Comparison of ENCODE assay signal across 8 mouse cellular contexts in the genomic region with DNA sequence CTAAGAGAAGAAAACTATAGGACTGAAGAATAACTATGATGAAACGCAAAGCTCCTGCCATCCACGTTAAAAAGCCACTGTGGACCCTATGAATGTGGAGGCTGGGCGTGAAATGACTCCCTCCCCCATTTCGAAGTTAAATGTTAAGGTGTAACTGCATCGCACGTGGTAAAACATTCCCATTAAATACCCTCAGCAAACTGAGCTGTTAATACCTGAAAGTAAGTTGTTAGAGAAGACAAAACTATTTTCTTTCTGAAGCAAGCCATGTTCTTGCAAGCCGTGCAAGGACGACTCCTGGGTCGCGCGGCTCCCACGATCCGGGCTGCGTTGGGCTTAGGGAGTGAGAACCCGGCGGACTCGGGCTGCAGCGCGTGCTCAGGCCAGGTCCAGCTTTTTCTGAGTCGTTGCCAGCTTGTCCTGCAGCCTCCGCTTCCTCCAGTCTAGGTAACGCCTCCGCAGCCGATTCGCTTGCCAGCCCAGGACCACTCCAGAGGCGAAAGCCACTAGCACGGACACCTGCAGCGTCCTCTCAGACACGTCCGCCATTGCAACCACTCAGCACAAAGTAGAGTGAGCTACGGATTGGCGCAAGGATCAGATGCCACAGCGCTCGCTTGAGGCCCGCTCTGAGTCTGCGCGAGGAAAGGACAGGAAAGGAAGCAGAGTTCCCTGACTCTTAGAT. TPM values are rescaled to one million over a fixed set of nuclear protein-coding genes. Genes with fewer than 3 reads are reported as not detected.
DNase-seq lines count a peak whose midpoint lies in the region; ATAC-seq lines count a peak whose summit lies in the region.

Gene Mtln (minus strand): TSS at position 570 of the 685 bp plus-strand sequence.

- H3K4me3 ChIP-seq in forebrain, embryonic 14.5 days (ENCODE audit: low read depth, low read length) = peak within 1 kb of the TSS; percentile 66
- peak within 1 kb of the TSS; percentile 85 for H3K4me3 ChIP-seq in neural tube, embryonic 15.5 days (replicated peaks)

- H3K36me3 ChIP-seq in forebrain, embryonic 14.5 days (ENCODE audit: control insufficient read depth, insufficient read depth, low read length) = no peaks in the 10 kb centered on the region
- H3K36me3 ChIP-seq in neural tube, embryonic 15.5 days = no peaks in the 10 kb centered on the region

- 2% methylated on average over 37 of the region's 37 CpGs for WGBS in forebrain, embryonic 14.5 days
- 4% methylated on average over 37 of the region's 37 CpGs for WGBS in neural tube, embryonic 15.5 days

- peak within 1 kb of the TSS; percentile 76; the same call in 1 of the 2 replicates for H3K27ac ChIP-seq in forebrain, embryonic 14.5 days (ENCODE audit: low read depth, low read length)
- H3K27ac ChIP-seq in neural tube, embryonic 15.5 days (replicated peaks) = peak within 1 kb of the TSS; percentile 91

- H3K4me2 ChIP-seq in forebrain, embryonic 14.5 days (ENCODE audit: low read length) = peak within 1 kb of the TSS; percentile 63
- H3K4me2 ChIP-seq in neural tube, embryonic 15.5 days = peak within 1 kb of the TSS; percentile 62

- DNase-seq in ES-CJ7 (ENCODE audit: low read depth, low spot score) = peak; percentile 94
- peak; percentile 83 for DNase-seq in cerebellum, adult 11 months
- DNase-seq in forebrain, embryonic 14.5 days (ENCODE audit: low spot score) = peak; percentile 95
- DNase-seq in heart, postnatal 14 days = peak; percentile 82 to 86
- peak; percentile 88 for DNase-seq in layer of hippocampus, adult 11-12 months (ENCODE audit: low spot score)
- DNase-seq in lung, adult 18-20 months = peak; percentile 89 to 90
- peak; percentile 89 for DNase-seq in testis, postnatal 14 days (ENCODE audit: low spot score)

- peak; percentile 94 for ATAC-seq in forebrain, embryonic 14.5 days
- peak; percentile 97 for ATAC-seq in neural tube, embryonic 15.5 days (ENCODE audit: low FRiP score)

- intact Hi-C loops in heart, postnatal 14 days (cut with DNase I) = no loop called here

- H3K27me3 ChIP-seq in forebrain, embryonic 14.5 days (replicated peaks; ENCODE audit: control insufficient read depth, insufficient read depth, low read length) = no peaks in the 10 kb centered on the region
- no peaks in the 10 kb centered on the region for H3K27me3 ChIP-seq in neural tube, embryonic 15.5 days (replicated peaks)

- H3K9ac ChIP-seq in forebrain, embryonic 14.5 days (ENCODE audit: low read length) = peak within 1 kb of the TSS; percentile 77
- H3K9ac ChIP-seq in neural tube, embryonic 15.5 days (replicated peaks) = peak within 1 kb of the TSS; percentile 82

- H3K9me3 ChIP-seq in forebrain, embryonic 14.5 days (replicated peaks; ENCODE audit: control insufficient read depth, low read length) = no peaks in the 10 kb centered on the region
- no peaks in the 10 kb centered on the region for H3K9me3 ChIP-seq in neural tube, embryonic 15.5 days (replicated peaks)

- H3K4me1 ChIP-seq in forebrain, embryonic 14.5 days (ENCODE audit: control insufficient read depth, insufficient read depth, low read length) = peaks cover 6% of the 10 kb centered on the region
- H3K4me1 ChIP-seq in neural tube, embryonic 15.5 days = peaks cover 29% of the 10 kb centered on the region

RNA-seq across cellular contexts. Expression of gene Mtln, which starts in this region (rescaled TPM):
- polyA plus RNA-seq in forebrain, embryonic 14.5 days (2014; fragmentation: Nextera tagmentation; extraction: Ambion mirVana) = 34.5 and 40.5 TPM in 2 replicates
- 10 to 100 TPM; 39.6 to 42.4 TPM for total RNA-seq in heart, postnatal 14 days (2021)
- polyA plus RNA-seq in neural tube, embryonic 15.5 days (2015; fragmentation: Nextera tagmentation; extraction: Ambion mirVana) = 54.4 and 61.3 TPM in 2 replicates

Comparison
In these comparisons a context has a peak if more than half of its experiments do, and no peak if none do; other contexts are left out.
1. Peak in every context shown above with its lines: DNase-seq, ATAC-seq, H3K4me3 ChIP-seq and H3K27ac ChIP-seq.